Mouse (Mus musculus) bone marrow, adult 2 months (tissue): ENCODE measurements around the gene Ankrd13d.

Experiments
- CTCF ChIP-seq: fragments of 200-500 bp; IDR thresholded peaks from 2 replicates; pipeline ENCODE4 v1.5.1; 2011; ENCODE audit warnings: low read length, control low read depth; ENCODE audit not compliant: control insufficient read depth, insufficient read depth
- POLR2A ChIP-seq: fragments of 200-500 bp; IDR thresholded peaks from 2 replicates; pipeline ENCODE4 v1.6.1; 2011; ENCODE audit warnings: low read depth, mild to moderate bottlenecking, control low read depth, low read length, borderline replicate concordance; ENCODE audit not compliant: control insufficient read depth

DNA sequence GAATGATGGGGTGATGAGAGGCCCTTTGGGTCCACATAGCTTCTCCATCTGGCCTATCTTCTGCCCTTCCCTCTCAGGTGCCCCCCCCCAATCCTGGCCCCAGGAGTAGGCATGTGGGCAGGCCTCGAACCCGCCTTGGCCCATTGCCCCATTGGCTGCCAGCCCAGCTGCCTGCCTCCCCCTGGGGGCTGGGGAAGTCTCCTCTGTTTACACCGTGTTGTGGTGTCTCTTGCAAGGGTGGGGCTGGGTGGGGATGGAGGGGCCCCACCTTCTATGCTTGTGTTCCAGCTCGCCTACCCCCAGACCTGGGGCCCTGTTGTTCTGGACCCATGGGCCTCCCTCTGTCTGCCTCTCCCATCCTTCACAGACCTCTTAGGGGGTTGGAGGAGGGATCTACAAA is 62.5 kb downstream of the Ankrd13d start:
- no peak for TF ChIP-seq CTCF
- no peak for TF ChIP-seq POLR2A
